Mouse (Mus musculus) kidney, embryonic 16.5 days (tissue): ENCODE results near the gene Csrnp3. TPM values are rescaled to one million over a fixed set of nuclear protein-coding genes. Genes with fewer than 3 reads are reported as not detected.
"Not testable (repeated sequence)": the region's sequence is repeated elsewhere in the genome, so short reads cannot be mapped to it uniquely, and the experiment has no call there.

ENCODE experiments used
- ATAC-seq: fragments of 200-750 bp; cut with Nextera tagmentation; 2 replicates; pipeline ENCODE4 v1.8.0; 2017; ENCODE audit warnings: moderate TSS enrichment; ENCODE audit not compliant: low FRiP score, low TSS enrichment
- H3K27ac ChIP-seq: fragments of 300-500 bp; sonication (generic); 2 replicates; pipeline ENCODE4 v1.5.1; 2014; ENCODE audit warnings: low read length
- H3K27me3 ChIP-seq: fragments of 300-500 bp; sonication (generic); 2 replicates; pipeline ENCODE4 v1.6.1; 2014; ENCODE audit warnings: low read length, control low read depth, mixed read lengths; ENCODE audit not compliant: insufficient read depth
- H3K36me3 ChIP-seq: fragments of 300-500 bp; sonication (generic); 2 replicates; pipeline ENCODE4 v1.6.1; 2014; ENCODE audit warnings: low read length, control low read depth, mixed read lengths; ENCODE audit not compliant: insufficient read depth
- H3K4me1 ChIP-seq: fragments of 300-500 bp; sonication (generic); 2 replicates; pipeline ENCODE4 v1.6.1; 2014; ENCODE audit warnings: low read length, control low read depth, mixed read lengths; ENCODE audit not compliant: insufficient read depth
- H3K4me2 ChIP-seq: fragments of 300-500 bp; sonication (generic); replicated peaks from 2 replicates; pipeline ENCODE4 v1.6.1; 2014; ENCODE audit warnings: low read depth, low read length
- H3K4me3 ChIP-seq: fragments of 300-500 bp; sonication (generic); 2 replicates; pipeline ENCODE4 v1.5.1; 2014; ENCODE audit warnings: mild to moderate bottlenecking, low read length
- H3K9ac ChIP-seq: fragments of 300-500 bp; sonication (generic); replicated peaks from 2 replicates; pipeline ENCODE4 v1.6.1; 2014; ENCODE audit warnings: low read length
- H3K9me3 ChIP-seq: fragments of 300-500 bp; sonication (generic); 2 replicates; pipeline ENCODE4 v1.6.1; 2016; ENCODE audit warnings: low read length, control low read depth
- WGBS: fragments of 180-500 bp; shearing (Covaris S2); extraction: QIAGEN DNeasy Blood & Tissue Kit; methylation state at CpG from one replicate; pipeline ENCODE4 v1.1.7; 2014; 5-methylcytosine and 5-hydroxymethylcytosine counted together
- polyA plus RNA-seq: library from polyadenylated mRNA; unstranded; fragments of >200 nt; fragmentation: Nextera tagmentation; extraction: Ambion mirVana; gene quantifications from 2 replicates; pipeline ENCODE4 v1.2.1, GENCODE M21; 2015

Gene Csrnp3
- polyA plus RNA-seq, 1 experiment from 2014 or later = 1.8 TPM

DNA sequence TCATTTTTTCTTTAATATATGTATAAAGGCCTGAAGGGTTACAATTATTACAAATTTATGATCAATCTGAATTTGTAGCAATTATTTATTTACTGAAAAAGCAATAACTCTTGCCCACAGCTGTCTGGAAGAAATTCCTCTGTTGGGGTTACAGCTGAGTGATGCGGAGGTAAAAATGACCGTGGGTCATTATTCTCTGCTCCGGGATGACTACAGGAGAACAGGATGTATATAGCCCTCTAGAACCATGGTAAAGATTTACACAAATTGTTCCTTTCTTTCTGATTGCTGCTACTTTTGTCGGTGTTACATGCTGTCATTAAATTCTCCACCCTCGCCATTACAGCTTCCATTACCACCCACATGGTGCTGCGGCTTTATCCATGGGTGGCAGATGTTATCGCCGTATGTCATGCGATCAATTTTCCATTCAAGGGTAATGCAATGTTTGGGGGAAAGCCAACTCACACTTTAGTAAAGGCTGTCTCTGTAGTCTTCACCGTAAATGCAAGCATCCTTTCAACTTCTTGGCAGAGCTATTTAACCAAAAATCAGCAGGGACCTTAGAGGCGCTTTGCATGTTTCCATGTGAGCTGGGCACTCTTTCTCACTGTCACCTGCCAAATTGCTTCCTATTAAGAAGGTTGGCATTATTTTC lies 12.7 kb upstream of the Csrnp3 start:
- H3K4me2 ChIP-seq = no peak overlapping the region
- H3K36me3 ChIP-seq = no peaks in the 10 kb centered on the region
- no peak overlapping the region for H3K9ac ChIP-seq
- no peak for ATAC-seq
- H3K4me3 ChIP-seq = no peak overlapping the region
- 80% methylated on average over 11 of the region's 11 CpGs for WGBS
- H3K27ac ChIP-seq = no peak overlapping the region
- no peaks in the 10 kb centered on the region for H3K27me3 ChIP-seq
- no peaks in the 10 kb centered on the region for H3K9me3 ChIP-seq
- H3K4me1 ChIP-seq = no peaks in the 10 kb centered on the region

DNA sequence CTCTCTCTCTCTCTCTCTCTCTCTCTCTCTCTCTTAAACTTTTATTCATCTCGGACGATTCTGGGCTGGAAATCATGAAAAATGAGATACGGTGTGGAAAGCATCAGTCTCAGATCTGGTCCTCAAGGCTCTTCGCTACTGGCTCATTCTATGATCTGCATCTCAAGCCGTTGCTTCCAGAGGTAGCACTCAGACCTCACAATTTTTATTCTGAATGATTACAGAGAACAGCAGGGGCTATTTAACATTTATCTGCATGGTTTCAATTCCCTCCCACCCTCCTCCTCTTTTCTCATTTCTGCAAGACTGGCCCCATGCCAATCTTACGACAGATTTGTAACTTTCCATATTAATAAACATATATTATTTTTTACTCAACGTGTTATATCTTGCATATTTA lies 12.1 kb upstream of the Csrnp3 start:
- no peak for ATAC-seq
- Histone ChIP-seq H3K27ac (no peak overlapping the region), H3K4me3 (no peak overlapping the region), H3K4me1 (no peaks in the 10 kb centered on the region), H3K9me3 (no peaks in the 10 kb centered on the region), H3K36me3 (no peaks in the 10 kb centered on the region), H3K4me2 (no peak overlapping the region), H3K9ac (no peak overlapping the region), H3K27me3 (no peaks in the 10 kb centered on the region)
- 73% methylated on average over 7 of the region's 7 CpGs for WGBS

DNA sequence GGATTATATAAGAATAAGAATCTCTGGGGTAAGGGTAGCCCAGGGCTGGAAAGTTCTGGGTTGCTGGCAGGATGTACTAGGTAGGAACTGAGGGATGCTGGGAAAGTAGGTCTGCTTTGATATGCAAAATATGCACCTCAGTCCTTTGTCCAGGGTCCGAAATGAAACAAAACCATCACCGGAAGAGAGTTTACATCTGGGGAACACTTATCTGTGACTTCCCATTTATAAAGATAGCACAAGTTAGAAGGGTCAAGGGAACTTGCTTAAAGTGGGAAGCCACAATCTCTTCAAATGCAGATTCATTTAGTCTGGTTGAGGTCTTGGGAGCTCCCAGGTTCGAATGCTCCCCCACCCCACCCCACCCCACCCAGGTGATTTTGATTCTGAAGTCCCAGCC lies 4.0 kb upstream of the Csrnp3 start:
- 71% methylated on average over 3 of the region's 3 CpGs for WGBS
- Histone ChIP-seq H3K4me1 (no peaks in the 10 kb centered on the region), H3K9me3 (no peaks in the 10 kb centered on the region), H3K4me2 (no peak overlapping the region), H3K9ac (no peak overlapping the region), H3K36me3 (no peaks in the 10 kb centered on the region), H3K27me3 (no peaks in the 10 kb centered on the region), H3K27ac (no peak overlapping the region), H3K4me3 (no peak overlapping the region)
- ATAC-seq = no peak

DNA sequence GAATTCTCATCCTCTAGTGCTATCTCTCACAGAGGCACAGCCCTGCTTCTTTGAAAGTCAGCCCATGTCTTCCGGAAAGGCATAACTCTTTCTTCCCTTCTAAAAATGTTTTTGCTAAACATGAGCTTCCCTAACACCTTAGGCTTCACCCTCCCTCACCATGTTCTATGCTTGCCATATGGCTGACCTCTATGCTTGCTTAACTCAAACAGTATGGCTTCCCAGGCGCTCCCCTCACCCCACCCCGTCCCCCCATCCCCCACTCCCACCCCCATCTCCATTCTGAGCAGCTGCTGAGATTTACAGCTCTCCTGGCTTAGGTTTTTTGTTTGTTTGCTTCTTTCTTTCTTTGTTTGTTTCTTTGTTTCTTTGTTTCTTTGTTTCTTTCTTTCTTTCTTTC lies 3.2 kb upstream of the Csrnp3 start:
- Histone ChIP-seq H3K27me3 (no peaks in the 10 kb centered on the region), H3K9me3 (no peaks in the 10 kb centered on the region), H3K4me3 (no peak overlapping the region), H3K4me1 (no peaks in the 10 kb centered on the region), H3K9ac (no peak overlapping the region), H3K36me3 (no peaks in the 10 kb centered on the region), H3K4me2 (no peak overlapping the region), H3K27ac (no peak overlapping the region)
- no peak for ATAC-seq
- WGBS = 28% methylated on average over 3 of the region's 3 CpGs

DNA sequence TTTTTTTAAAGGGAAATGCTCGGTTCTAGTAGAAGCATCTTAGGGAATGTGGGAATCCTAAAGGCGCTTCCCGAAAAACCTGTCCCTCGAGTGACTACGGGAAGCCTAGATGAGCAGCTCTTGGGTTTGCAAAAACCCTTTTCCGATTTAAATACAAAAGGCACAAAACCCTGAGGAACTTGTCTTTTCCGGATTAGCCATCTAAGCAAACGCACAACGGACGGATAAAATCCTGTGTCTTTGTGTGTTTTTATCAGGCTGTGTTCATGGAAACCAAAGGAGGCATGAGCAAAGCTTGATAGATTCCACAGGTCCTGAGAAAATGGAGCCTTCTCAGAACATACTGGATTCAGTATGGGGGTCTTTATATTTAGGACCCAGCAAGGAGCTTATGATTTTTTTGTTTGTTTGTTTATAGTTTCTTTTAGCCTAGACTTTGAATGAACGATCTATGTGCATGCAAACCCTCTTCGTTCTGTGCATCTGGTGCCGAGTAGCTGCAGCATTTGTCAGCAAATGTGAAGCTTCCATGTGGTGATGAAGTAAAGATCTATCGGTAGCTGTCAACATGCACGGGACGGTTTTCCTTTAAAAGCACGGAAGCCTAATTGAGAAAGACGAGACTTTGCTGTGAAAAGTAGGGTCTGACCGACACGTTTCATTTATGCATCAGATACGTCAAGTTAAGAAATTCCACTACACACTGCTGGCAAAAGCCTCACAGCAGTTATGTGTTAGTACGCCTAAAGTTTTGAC lies 611 bp downstream of the Csrnp3 start:
- 0 out of 2 replicates have a peak, but pooled peaks cover 2% of the 10 kb centered on the region for H3K27me3 ChIP-seq
- ATAC-seq = no peak
- H3K4me2 ChIP-seq = peak overlapping the region; percentile 59
- peak overlapping the region; percentile 49 for H3K4me3 ChIP-seq
- no peaks in the 10 kb centered on the region for H3K4me1 ChIP-seq
- H3K36me3 ChIP-seq = no peaks in the 10 kb centered on the region
- H3K27ac ChIP-seq = no peak overlapping the region
- peak overlapping the region; percentile 37 for H3K9ac ChIP-seq
- 2% methylated on average over 22 of the region's 22 CpGs for WGBS
- H3K9me3 ChIP-seq = no peaks in the 10 kb centered on the region

DNA sequence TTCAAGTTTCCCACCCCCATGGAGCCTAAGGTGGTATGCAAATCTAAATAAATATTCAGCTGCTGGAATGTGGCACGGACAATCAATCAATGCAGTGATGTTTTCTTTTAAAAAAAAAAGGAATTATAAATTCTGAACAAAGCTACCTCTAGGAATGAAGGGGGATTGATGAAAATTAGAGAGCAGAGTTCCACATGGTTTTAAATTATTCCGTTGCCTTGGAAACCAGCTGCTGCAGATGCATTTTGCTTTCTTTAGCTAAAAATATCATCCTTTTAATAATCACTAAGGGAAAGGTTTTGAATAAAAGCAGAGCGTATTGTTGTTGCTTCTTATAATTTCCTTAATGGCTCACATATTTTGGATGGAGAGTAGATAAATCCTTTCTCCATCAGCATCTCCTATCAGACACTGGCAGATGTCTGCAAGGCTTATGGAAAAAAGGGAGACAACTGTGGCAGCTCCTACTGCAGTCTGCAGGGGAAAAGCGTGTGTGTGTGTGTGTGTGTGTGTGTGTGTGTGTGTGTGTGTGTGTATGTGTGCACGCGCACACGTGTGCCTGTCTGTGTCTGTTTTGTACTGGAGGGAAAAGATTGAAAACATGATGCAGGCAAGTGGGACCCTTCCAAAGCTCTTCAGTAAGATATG lies 2.0 kb downstream of the Csrnp3 start:
- Histone ChIP-seq H3K4me2 (0 out of 2 replicates have a peak overlapping the region, but pooled peaks have one; percentile 7), H3K9me3 (no peaks in the 10 kb centered on the region), H3K4me1 (no peaks in the 10 kb centered on the region), H3K27ac (no peak overlapping the region), H3K27me3 (0 out of 2 replicates have a peak, but pooled peaks cover 2% of the 10 kb centered on the region), H3K9ac (no peak overlapping the region), H3K36me3 (no peaks in the 10 kb centered on the region), H3K4me3 (no peak overlapping the region)
- ATAC-seq = no peak
- whole genome bisulfite sequencing = 46% methylated on average over 7 of the region's 7 CpGs

DNA sequence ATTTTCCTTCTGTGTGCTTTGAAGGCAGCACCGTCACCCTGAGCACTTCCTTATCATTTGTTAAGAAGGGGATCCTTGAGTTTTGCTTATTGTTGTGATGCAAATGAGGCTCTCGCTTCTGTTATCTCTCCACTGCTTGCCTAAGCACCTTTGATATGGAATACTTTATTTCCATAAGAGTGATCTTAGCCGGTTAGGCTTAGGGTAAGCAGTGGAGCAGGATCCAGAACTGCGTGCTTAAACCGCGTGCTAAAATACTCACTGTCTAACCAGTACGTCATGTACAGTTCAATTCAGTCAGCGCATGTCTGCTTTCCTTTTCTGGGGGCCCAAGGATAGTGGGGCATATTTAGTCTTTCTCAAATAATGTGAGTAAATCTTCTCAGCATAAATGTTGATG lies 3.1 kb downstream of the Csrnp3 start:
- Histone ChIP-seq H3K9ac (no peak overlapping the region), H3K27me3 (0 out of 2 replicates have a peak, but pooled peaks cover 2% of the 10 kb centered on the region), H3K36me3 (no peaks in the 10 kb centered on the region), H3K4me1 (no peaks in the 10 kb centered on the region), H3K27ac (no peak overlapping the region), H3K4me3 (no peak overlapping the region), H3K9me3 (no peaks in the 10 kb centered on the region), H3K4me2 (no peak overlapping the region)
- no peak for ATAC-seq
- 59% methylated on average over 8 of the region's 8 CpGs for WGBS

DNA sequence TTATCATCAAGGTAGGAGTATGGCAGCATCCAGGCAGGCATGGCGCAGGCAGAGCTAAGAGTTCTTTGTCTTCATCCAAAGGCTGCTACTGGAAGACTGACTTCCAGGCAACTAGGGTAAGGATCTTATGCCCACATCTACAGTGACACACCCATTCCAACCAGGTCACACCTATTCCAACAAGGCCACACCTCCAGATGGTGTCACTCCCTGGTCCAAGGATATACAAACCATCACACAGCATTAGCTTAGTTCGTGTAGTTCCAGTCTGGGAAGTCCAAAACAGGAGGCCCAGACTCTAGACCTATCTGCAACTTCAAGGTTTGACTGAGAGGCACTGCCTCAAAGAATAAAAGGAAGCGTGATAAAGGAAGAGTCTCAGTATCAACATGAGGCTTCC lies 4.7 kb downstream of the Csrnp3 start:
- WGBS = 87% methylated on average over 3 of the region's 3 CpGs
- ATAC-seq = not testable (repeated sequence)

DNA sequence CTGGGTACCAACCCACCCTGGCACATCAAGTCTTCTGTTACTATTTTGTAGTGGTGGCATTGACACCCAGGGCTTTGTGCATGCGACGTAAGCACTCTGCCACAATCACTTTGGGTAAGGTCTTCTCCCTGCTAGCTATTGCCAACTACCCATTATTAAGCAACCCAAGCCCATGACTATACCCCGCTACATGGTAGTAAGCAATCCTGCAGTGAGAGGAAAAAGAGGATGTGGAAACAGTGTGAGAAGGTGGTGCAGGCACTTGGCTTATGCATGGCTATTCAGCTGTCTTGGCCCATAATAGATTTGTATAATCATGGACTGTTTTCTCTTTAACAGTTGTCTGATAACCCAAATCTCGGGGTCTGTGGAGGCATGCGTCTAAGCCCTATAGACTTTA lies 11.2 kb downstream of the Csrnp3 start:
- no peak overlapping the region for H3K4me3 ChIP-seq
- H3K36me3 ChIP-seq = no peaks in the 10 kb centered on the region
- H3K27me3 ChIP-seq = no peaks in the 10 kb centered on the region
- H3K9ac ChIP-seq = no peak overlapping the region
- H3K27ac ChIP-seq = no peak overlapping the region
- WGBS = 93% methylated on average over 5 of the region's 5 CpGs
- H3K9me3 ChIP-seq = no peaks in the 10 kb centered on the region
- ATAC-seq = no peak
- no peak overlapping the region for H3K4me2 ChIP-seq
- H3K4me1 ChIP-seq = no peaks in the 10 kb centered on the region

More for the DNA sequence above, 4.7 kb downstream of the Csrnp3 start:
- not testable (repeated sequence) for H3K9ac ChIP-seq, H3K9me3 ChIP-seq, H3K36me3 ChIP-seq, H3K27me3 ChIP-seq, H3K27ac ChIP-seq, H3K4me2 ChIP-seq, H3K4me3 ChIP-seq, H3K4me1 ChIP-seq
